Mouse (Mus musculus): ENCODE results near the gene Itpk1. TPM values are rescaled to one million over a fixed set of nuclear protein-coding genes. Genes with fewer than 3 reads are reported as not detected.

Itpk1 gene
- polyA plus RNA-seq, 1 experiment from 2014 or later: 3.0 TPM

DNA sequence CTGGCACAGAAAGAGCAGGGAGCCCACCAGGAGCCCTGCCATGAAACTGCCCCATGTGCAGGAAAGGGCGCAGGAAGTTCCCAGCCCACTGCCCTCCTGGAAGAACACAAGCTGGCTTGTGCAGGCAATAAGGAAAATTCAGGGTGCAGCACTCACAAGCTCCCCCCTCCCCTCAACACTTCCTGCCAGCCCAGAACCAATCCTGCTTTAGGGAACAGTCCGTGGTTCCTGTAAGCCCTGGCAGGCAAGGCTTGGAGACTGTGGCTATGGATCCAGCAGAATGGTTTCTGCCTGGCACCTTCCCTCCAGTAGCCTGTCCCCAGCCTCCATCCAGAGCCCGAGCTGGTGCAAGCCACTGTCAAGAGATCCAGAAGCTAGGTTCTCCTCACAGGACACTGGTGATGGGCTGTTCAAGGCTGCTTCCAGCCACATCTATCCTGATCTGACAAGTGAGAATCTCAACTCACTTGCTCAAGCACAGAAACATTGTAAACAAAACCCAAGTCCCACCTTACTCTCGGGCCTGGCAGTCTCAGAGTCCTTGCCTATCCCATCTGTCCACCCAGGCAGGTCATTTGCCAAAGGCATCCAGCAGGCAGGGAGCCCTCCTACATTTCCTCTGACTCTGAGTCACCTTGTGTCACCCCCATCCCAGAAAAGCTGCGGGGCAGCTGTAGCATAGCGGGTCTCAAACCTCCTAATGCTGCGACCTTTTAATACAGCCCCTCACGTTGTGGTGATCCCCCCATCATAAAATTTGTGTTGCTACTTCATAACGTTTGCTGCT, 102.3 kb downstream of the Itpk1 start:
- DNase-seq (no peak), ATAC-seq (ENCODE audit: low read depth) (no peak)
- Histone ChIP-seq H3K4me3 (replicated peaks) (no peak overlapping the region), H3K9me3 (replicated peaks) (peaks cover 10% of the 10 kb centered on the region; the same call in 1 of the 2 replicates), H3K4me1 (replicated peaks) (no peaks in the 10 kb centered on the region), H3K36me3 (0 out of 2 replicates have a peak, but pooled peaks cover 3% of the 10 kb centered on the region), H3K27ac (no peak overlapping the region), H3K27me3 (no peaks in the 10 kb centered on the region), H3K9ac (no peak overlapping the region), H3K4me2 (no peak overlapping the region)
- WGBS (ENCODE audit: insufficient replicate concordance): 71% methylated on average over 9 of the region's 9 CpGs

- Histone ChIP-seq H3K4me2 (no peak overlapping the region), H3K27me3 (no peaks in the 10 kb centered on the region), H3K4me1 (replicated peaks) (no peaks in the 10 kb centered on the region), H3K9ac (no peak overlapping the region), H3K9me3 (replicated peaks) (peaks cover 10% of the 10 kb centered on the region; the same call in 1 of the 2 replicates), H3K4me3 (replicated peaks) (no peak overlapping the region), H3K27ac (no peak overlapping the region), H3K36me3 (0 out of 2 replicates have a peak, but pooled peaks cover 3% of the 10 kb centered on the region)
- ATAC-seq (ENCODE audit: low read depth) (no peak), DNase-seq (no peak)
- WGBS (ENCODE audit: insufficient replicate concordance): 48% methylated on average over 8 of the region's 8 CpGs
Measured at GRCm38 (mm10) chr12:102601847-102602246, 102.9 kb downstream of the Itpk1 start.

GRCm38 (mm10) chr12:102600345-102600744, 104.4 kb downstream of the Itpk1 start:
- no peak for ATAC-seq (ENCODE audit: low read depth)
- 79% methylated on average over 6 of the region's 6 CpGs for WGBS (ENCODE audit: insufficient replicate concordance)
- H3K27me3 ChIP-seq: no peaks in the 10 kb centered on the region
- no peaks in the 10 kb centered on the region for H3K4me1 ChIP-seq (replicated peaks)
- no peak for DNase-seq
- no peak overlapping the region for H3K4me3 ChIP-seq (replicated peaks)
- H3K27ac ChIP-seq: no peak overlapping the region
- peaks cover 10% of the 10 kb centered on the region; the same call in 1 of the 2 replicates for H3K9me3 ChIP-seq (replicated peaks)
- no peak overlapping the region for H3K9ac ChIP-seq
- H3K36me3 ChIP-seq: 0 out of 2 replicates have a peak, but pooled peaks cover 3% of the 10 kb centered on the region
- no peak overlapping the region for H3K4me2 ChIP-seq

- peaks cover 10% of the 10 kb centered on the region; the same call in 1 of the 2 replicates for H3K9me3 ChIP-seq (replicated peaks)
- H3K4me1 ChIP-seq (replicated peaks): no peaks in the 10 kb centered on the region
- no peaks in the 10 kb centered on the region for H3K27me3 ChIP-seq
- H3K27ac ChIP-seq: no peak overlapping the region
- no peak for DNase-seq
- 0 out of 2 replicates have a peak, but pooled peaks cover 3% of the 10 kb centered on the region for H3K36me3 ChIP-seq
- no peak overlapping the region for H3K4me3 ChIP-seq (replicated peaks)
- H3K9ac ChIP-seq: no peak overlapping the region
- WGBS (ENCODE audit: insufficient replicate concordance): 79% methylated on average over 7 of the region's 7 CpGs
- no peak for ATAC-seq (ENCODE audit: low read depth)
- no peak overlapping the region for H3K4me2 ChIP-seq
Measured at GRCm38 (mm10) chr12:102599801-102600200, 104.9 kb downstream of the Itpk1 start.

GRCm38 (mm10) chr12:102598535-102598934, 106.2 kb downstream of the Itpk1 start:
- H3K4me1 ChIP-seq (replicated peaks): no peaks in the 10 kb centered on the region
- 77% methylated on average over 3 of the region's 3 CpGs for whole genome bisulfite sequencing (ENCODE audit: insufficient replicate concordance)
- ATAC-seq (ENCODE audit: low read depth): no peak

DNA sequence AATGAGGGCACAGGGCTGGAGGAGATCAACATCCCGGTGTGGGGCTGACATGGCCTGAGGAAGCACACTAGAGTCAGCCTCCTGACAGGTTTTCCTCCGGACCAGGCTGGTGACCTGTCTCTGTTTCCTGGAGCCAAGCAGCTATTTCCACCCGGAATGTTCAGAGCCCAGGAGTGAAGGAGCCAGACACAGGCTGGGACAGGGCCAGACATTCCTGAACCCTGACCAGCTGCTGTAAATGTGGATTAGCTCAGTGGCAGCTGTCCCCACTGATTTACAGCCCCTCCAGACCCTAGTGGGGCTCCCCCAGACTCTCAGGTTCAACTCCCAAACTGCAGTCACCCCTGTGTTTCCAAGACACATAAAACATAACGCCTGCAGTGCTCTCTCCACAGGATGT, 107.3 kb downstream of the Itpk1 start:
- Histone ChIP-seq H3K27ac (no peak overlapping the region), H3K4me1 (replicated peaks) (no peaks in the 10 kb centered on the region)
- DNase-seq: no peak

More at GRCm38 (mm10) chr12:102598535-102598934, 106.2 kb downstream of the Itpk1 start:
- no peak overlapping the region for H3K4me3 ChIP-seq (replicated peaks)
- no peak overlapping the region for H3K4me2 ChIP-seq
- peaks cover 10% of the 10 kb centered on the region; the same call in 1 of the 2 replicates for H3K9me3 ChIP-seq (replicated peaks)
- H3K9ac ChIP-seq: no peak overlapping the region
- no peaks in the 10 kb centered on the region for H3K36me3 ChIP-seq
- H3K27ac ChIP-seq: no peak overlapping the region
- DNase-seq: no peak
- no peaks in the 10 kb centered on the region for H3K27me3 ChIP-seq

DNA sequence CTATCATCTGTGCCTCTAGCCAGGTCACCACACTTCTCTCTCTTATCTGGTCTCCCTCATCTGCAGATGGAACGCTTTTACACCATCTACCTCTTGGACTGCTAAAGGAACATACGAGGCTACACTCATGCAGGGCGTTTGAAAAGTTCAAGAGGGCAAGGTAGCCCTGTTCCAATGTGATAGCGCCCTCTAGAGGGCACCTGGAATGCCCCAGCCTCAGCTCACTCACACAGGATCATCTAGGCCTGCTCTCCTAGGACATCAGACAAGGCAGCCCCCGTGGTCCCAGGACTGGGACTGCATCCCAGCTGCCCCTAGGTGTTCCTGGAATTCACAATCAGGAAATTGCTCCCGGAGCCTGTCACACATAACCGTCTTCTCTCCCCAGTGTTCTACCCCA, 108.3 kb downstream of the Itpk1 start:
- H3K36me3 ChIP-seq: no peaks in the 10 kb centered on the region
- H3K4me1 ChIP-seq (replicated peaks): no peaks in the 10 kb centered on the region
- H3K27ac ChIP-seq: no peak overlapping the region
- WGBS (ENCODE audit: insufficient replicate concordance): 51% methylated on average over 7 of the region's 7 CpGs
- ATAC-seq (ENCODE audit: low read depth): no peak
- no peaks in the 10 kb centered on the region for H3K27me3 ChIP-seq
- no peak overlapping the region for H3K4me2 ChIP-seq
- no peak for DNase-seq
- H3K4me3 ChIP-seq (replicated peaks): no peak overlapping the region
- peaks cover 10% of the 10 kb centered on the region; the same call in 1 of the 2 replicates for H3K9me3 ChIP-seq (replicated peaks)
- H3K9ac ChIP-seq: no peak overlapping the region

More for the DNA sequence above, 107.3 kb downstream of the Itpk1 start:
- no peaks in the 10 kb centered on the region for H3K36me3 ChIP-seq
- H3K27me3 ChIP-seq: no peaks in the 10 kb centered on the region
- H3K4me3 ChIP-seq (replicated peaks): no peak overlapping the region
- WGBS (ENCODE audit: insufficient replicate concordance): 55% methylated on average over 4 of the region's 4 CpGs
- H3K9ac ChIP-seq: no peak overlapping the region
- no peak for ATAC-seq (ENCODE audit: low read depth)
- no peak overlapping the region for H3K4me2 ChIP-seq
- H3K9me3 ChIP-seq (replicated peaks): peaks cover 10% of the 10 kb centered on the region; the same call in 1 of the 2 replicates

DNA sequence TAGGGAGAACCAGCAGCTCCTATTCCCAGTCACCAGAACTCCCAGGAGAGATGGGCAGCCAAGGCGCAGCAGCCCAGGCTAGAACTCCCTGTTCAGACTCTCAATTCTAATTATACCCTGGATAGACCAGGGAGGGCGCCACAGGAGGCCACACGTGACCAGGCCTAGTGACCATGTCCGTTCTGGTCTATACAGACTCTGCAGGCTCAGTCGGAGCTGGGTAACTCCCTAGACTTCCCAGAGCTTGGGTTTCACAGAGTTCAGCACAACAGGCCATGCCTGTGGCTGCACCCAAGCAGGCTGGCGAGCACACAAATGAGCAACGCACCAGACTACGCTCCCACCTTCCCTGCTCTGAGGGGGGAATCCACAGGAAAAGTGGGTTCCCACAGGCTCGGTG, 110.1 kb downstream of the Itpk1 start:
- DNase-seq (no peak), ATAC-seq (ENCODE audit: low read depth) (no peak)
- Histone ChIP-seq H3K4me3 (replicated peaks) (no peak overlapping the region), H3K27ac (no peak overlapping the region), H3K4me1 (replicated peaks) (no peaks in the 10 kb centered on the region), H3K9me3 (replicated peaks) (peaks cover 10% of the 10 kb centered on the region; the same call in 1 of the 2 replicates), H3K4me2 (no peak overlapping the region), H3K36me3 (no peaks in the 10 kb centered on the region), H3K27me3 (no peaks in the 10 kb centered on the region), H3K9ac (no peak overlapping the region)
- WGBS (ENCODE audit: insufficient replicate concordance): 70% methylated on average over 9 of the region's 9 CpGs

DNA sequence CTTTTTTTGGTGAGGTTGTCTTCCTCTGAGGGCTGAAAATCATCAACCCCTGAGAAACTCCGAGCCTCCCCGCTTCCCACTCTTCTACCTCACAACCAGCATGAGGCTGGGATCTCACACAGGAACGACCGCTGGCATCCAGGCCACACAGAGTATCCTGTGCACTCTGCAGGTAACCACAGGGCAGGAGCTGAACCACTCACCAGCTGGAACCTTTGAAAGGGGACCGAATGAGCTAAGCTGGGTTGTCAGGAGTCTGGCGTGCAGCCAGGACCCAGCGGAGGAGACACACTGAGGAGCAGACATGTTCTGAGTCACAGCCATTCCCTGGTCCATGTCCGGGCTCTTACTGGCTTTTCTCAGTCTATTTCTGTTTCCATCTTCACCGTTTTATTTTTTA, 111.0 kb downstream of the Itpk1 start:
- WGBS (ENCODE audit: insufficient replicate concordance): 74% methylated on average over 9 of the region's 9 CpGs
- ATAC-seq (ENCODE audit: low read depth) (no peak), DNase-seq (no peak)
- Histone ChIP-seq H3K4me3 (replicated peaks) (no peak overlapping the region), H3K27ac (no peak overlapping the region), H3K4me2 (no peak overlapping the region), H3K27me3 (no peaks in the 10 kb centered on the region), H3K9me3 (replicated peaks) (peaks cover 10% of the 10 kb centered on the region; the same call in 1 of the 2 replicates), H3K36me3 (no peaks in the 10 kb centered on the region), H3K9ac (no peak overlapping the region), H3K4me1 (replicated peaks) (no peaks in the 10 kb centered on the region)

- no peak for DNase-seq
- Histone ChIP-seq H3K9ac (no peak overlapping the region), H3K27me3 (no peaks in the 10 kb centered on the region), H3K27ac (no peak overlapping the region), H3K4me3 (replicated peaks) (no peak overlapping the region), H3K4me1 (replicated peaks) (no peaks in the 10 kb centered on the region), H3K36me3 (no peaks in the 10 kb centered on the region), H3K4me2 (no peak overlapping the region), H3K9me3 (replicated peaks) (no peaks in the 10 kb centered on the region)
- no peak for ATAC-seq (ENCODE audit: low read depth)
- WGBS (ENCODE audit: insufficient replicate concordance): 76% methylated on average over 17 of the region's 17 CpGs
Measured at GRCm38 (mm10) chr12:102590711-102591360, 113.9 kb downstream of the Itpk1 start.

GRCm38 (mm10) chr12:102587106-102587505, 117.6 kb downstream of the Itpk1 start:
- Histone ChIP-seq H3K9me3 (replicated peaks) (no peaks in the 10 kb centered on the region), H3K27ac (no peak overlapping the region), H3K27me3 (no peaks in the 10 kb centered on the region), H3K4me1 (replicated peaks) (no peaks in the 10 kb centered on the region), H3K4me3 (replicated peaks) (no peak overlapping the region), H3K9ac (no peak overlapping the region), H3K36me3 (no peaks in the 10 kb centered on the region), H3K4me2 (no peak overlapping the region)
- DNase-seq: no peak
- 76% methylated on average over 8 of the region's 8 CpGs for WGBS (ENCODE audit: insufficient replicate concordance)
- no peak for ATAC-seq (ENCODE audit: low read depth)

All from liver, embryonic 13.5 days (tissue).